Mouse (Mus musculus) CH12F3 (cell line): Measurements from ENCODE around the gene H2afy.

ENCODE experiments used
- in situ Hi-C: fragments of 300-500 bp; cut with MboI; formaldehyde crosslinking; loops from 2 replicates; pipeline ENCODE4 v1.14.3; 2020; ENCODE audit warnings: low sequenced_read_pairs

The H2afy gene

DNA sequence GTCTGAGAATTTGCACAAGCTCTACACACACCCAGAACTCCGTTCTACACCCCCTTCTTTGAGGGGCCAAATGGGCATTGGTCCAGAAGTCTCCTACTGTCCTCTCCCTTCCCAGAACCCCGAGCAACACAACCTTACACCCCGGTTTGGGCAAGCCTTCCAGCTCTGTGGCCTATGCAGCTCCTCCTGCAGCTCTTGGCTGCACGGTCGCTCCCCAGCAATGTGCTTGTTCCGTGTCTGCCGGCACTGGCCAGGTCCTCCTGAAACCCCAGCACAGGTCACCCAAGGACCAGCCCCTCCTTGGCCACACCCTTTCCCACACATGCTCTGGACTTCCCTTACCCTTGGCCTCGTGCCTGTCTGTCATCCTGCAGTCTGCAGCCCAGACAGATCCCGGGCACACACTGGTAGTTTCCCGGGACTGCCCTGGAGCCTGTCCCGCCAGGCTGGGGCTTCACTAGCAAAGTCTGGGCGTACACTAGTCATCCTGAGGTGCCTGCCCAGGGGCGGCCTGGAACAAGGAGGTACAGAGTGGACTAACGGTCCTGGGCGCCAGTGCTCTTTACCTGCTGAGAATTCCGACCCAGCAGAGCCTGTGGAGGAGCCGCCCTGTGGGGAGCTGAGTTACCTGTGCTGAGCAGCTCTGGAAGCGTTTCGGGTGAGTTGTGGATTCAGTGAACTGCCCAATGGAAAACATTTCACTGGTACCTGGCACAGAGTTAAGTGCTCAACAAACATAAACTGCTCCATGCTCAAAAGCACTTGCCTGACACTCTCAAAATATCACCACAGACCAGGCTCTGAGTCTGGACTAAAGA lies 22.5 kb downstream of the H2afy start:
- in situ Hi-C loops: no loop called here

DNA sequence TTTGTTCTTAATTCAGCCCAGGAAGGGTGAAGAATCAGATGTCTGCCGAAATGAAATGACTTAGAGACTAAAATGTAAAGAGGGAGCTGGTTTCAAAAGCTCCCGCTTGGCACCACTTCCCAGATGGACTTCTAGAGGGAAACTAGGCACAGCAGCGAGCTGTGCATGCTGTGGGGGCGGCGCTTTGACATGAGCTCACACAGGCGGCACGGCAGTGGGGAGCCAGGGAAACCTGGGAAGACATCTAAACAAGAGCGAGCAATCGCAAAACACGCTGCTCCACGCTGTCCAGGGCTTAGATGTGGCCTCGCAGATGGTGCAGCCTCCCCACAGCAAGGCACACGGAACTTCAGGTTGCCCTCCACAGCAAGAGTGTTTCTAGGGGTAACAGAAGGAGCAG lies 23.2 kb downstream of the H2afy start:
- in situ Hi-C loops: no loop called here

DNA sequence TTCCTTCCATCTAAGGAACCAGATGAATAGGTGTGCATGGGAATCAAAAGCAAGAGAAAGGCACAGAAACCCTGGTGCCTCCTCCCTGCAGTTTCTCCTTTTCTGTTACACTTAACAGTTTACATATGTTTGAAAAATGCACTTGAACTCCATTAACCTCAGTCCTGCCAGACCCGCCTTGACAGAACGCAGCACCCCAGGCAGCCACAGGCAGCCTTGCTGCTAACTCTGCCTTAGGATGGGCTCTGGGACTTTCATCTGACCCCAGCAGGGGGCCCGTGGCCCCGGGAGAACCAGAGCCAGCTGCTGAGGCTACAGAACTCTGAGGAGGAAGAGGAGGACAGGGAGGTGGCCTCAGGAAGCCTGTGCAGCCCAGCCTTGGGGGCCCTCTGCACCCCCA lies 23.7 kb downstream of the H2afy start:
- in situ Hi-C loops: no loop called here

DNA sequence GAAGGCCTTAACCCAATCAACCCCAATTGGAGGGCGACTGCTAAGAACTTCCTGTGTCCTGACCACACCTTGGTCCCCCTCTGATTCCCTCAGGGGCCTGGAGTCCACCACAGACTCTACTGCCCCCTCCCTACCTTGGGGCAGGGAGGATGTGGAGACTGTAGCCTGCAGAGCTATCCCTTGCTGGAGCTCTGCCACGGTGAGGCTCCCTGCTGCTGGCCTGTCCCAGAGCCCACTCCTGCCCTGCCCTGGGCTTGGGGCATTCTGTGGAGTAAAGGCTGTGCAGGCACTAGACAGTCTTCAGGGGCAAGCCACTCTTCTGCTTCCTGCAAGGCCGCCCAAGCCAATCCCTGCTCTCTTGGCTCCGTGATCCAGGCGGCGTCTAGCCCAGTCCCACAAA lies 24.6 kb downstream of the H2afy start:
- in situ Hi-C loops: no loop called here

DNA sequence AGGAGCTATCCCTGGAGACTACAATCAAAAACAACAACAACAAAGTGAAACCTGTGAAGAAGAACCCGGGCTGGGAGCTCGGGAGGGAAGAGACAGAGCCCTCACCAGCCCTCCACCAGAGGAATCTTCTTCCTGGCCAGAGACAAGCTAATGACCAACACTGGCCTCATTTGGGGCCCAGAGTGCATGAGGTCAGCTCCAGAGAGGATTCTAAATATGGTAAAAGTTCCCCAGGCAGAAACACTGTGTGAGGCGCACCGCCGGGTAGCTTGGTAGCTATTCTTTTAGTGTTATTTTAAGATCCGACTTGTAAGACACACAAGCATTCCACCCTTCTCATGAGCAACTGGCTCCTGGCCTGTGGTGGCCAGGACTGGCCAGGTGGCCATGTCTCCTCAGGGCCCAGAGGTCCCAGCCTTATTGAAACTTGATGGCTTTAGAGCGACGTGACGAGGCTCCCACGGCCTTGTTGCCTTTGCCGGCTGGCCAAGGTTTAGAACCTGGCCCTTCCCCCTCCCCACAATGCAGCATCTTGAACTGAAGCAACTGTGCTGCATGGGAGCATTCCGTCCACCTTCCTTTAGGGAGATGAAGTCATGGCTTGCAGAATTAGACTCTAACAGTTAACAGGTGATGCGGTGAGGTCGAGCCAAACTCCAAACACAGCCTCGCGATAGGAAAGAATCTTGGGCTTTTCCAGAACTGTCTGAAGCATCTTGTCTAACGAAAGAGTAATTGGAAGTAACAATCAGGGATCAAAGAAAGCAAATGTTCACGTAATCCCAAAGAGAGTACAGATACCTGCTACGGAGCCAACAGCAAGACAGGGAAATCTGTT lies 25.2 kb downstream of the H2afy start:
- in situ Hi-C loops: no loop called here

DNA sequence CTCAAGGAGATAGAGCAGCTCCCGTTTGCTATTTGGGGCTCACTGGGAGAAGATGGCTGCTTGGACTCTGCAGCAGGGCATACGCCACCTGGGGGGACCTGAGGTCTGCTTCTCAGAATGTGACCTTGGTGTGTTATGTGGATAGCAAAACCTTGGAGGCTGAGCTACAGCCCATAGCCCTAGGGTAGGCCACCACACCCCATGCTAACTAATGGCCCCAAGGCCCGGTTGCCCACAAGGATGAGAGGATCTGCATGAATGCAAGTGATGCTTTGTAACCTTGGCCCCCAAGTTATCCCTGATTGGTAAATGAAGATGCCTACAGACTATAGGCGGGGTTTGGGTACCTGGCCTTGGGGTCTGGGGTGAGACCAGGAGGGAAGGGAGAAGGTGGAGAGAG lies 26.5 kb downstream of the H2afy start:
- in situ Hi-C loops: no loop called here

DNA sequence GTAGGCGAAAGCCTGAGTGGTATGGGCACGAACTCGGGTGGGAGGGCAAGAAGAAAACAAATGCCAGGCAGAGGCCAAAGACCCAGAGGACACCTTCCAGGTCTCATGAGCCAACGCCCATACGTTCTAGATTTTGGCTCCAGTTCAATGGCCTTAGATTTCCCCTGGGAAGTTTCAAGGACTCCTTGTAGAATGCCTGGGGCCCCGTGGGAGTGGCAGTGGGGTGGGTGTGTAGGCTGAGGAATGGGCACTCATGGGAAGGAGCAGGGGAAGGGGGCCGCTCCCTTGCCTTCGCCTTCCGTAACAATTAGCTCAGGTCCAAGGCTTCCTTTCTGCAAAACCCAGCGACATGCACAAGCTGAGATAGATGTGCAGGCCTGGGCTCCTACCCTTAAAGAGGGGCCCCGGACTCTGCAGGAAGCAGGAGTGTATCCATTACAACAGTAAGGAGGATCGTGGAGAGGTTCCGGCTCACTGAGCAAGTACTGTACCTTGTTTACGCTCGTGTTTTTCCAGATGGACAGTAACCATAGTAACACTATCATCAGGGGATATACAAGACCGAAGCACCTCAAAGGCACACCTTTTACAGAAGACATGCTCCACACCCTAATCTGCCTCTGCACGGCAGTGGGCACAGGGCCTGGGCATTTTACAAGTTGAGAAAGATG lies 27.2 kb downstream of the H2afy start:
- in situ Hi-C loops: no loop called here

DNA sequence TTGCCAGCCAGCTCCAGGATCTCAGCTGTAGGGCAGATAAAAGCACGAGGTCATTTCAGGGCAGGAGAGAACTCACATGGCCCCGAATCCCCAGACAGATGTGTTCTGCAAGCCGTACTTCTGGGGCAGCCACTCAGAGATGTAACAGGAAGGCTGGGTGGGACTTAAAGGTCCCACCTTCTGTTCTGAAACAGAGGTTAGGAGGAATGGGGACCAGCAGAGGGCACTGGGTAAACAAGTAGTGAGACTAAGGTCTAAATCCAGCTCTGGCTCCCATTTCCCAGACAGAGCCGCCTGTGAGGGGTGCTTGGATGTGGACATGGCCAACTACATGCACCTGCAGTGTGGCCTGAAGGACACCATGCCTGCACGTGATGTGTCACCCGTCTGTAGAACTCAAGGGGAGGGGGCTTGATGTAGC lies 31.2 kb downstream of the H2afy start:
- in situ Hi-C loops: no loop called here

DNA sequence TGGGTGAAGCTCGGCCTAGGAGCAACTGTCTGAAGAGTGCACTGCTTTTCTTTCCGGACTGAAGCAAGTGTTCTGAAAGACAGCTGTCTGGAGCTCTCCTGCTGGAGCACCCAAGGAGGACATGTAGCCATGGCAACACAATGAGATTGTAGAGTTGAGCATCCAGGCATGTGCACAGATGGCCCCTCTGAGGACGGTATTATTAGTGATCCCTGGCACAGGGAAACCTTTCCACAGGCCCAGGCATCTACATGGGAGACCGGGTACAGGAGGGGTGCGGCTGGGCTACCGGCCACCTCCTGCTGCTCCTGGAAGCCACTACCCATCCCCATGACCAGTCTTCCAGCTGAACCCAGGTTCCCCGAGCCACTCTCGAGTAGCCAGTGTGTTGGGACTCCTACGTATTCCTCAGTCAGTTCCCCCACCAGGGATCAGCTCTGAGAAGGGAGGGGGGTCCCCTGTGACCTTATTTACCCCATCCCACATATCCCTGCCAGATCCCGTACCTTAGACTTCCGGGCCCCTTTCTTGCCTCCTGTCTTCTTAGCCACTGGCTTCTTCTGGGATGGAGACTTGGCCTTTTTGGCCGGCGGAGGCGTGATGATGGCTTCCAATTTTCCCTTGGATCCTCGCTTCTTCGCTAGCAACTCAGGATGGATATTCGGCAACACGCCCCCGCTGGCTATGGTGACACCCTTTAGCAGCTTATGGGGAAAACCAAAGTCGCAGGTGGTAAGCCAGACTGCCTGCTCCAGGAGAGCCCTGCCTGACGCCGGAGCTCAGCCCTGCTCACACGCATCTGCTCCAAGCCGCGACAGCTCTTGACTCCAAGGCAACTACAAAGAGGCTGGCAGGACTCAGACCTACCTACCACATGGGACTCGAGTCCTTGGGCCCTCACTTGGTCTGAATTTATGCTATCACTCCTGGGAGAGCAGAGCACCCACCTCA lies 32.1 kb downstream of the H2afy start:
- in situ Hi-C loops: no loop called here

DNA sequence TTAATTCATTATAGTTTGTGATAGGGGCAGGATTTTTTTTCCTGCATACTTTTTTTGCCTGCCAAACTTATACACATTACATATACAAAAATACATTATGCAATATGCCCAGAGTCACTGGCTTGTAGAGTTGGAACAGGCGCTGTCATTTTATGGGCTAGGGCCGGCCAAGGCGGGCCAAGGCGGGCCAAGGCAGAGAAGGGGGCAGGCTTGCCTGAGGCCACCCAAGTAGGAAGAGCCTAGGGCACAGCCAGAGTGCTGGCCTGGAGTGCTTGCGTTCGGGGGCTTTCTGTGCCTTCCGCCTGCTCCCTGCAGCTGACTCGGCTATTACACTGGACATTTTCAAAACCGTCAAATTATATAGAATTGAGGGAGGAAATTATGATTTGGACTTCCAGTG lies 34.0 kb downstream of the H2afy start:
- in situ Hi-C loops: no loop called here

DNA sequence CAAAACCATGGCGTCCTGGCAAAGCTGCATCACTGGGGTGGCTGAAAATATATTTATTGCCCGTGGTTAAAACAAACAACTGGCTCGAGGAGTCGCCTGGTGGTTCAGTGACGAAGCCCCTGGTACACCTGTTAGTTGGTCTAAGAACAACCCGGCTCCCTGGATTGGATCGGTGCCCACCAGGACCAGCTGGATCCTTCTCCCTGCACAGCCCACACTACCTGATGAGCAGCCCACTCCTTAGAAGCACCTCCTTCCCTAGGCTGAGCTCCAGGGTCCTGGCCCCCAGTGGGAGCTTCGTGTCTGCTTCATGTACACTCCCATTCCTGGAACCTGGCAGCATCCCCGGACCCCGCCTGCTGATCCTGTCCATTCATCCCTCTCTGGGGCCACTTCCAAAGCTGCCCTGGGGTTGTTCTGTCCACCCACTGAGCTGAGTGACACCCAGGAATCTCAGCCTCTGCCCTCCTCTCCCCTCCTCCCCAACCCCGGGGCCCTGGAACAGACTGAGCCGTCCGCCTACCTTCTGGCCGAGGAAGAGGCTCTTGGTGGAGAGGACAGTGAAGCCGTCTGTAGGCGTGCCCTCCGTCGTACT lies 40.5 kb downstream of the H2afy start:
- in situ Hi-C loops: no loop called here

DNA sequence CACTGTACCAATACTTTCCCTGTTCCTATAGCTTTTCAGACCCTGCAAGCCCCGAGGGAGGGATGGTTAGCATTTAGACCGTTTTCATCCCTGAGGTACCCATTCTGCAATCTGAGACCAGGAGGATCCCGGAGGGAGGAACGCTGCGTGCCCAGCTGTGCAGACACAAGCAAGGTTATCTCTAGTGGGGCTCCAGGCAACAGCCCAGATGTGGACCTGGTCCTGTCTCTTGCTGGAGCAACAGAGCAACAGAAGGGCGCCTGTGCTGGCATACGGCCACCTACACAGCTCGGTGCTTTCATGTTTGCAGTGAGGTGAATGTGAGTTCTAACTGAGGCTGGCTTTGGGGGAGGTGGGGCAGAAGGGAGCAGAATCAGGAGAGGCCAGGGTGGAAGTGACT lies 41.6 kb downstream of the H2afy start:
- in situ Hi-C loops: no loop called here

DNA sequence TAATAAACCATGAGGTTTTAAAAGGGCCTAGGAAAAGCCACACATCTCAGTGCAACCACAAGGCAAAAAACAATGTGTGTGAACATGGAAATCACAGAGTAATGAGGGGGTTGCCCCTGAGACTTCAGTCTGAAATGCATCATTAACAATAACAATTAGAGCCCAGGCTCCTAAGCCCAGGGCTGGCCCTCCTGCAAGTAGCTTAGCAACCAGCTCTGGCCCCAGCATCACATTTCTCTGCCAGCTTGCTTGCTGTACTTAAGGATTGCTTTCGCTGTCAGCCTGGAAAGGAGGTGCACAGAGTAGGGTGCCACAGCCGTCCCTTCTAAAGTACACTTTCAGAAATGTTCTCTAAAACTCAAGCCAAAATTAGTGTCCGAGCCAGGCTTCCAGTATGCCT lies 42.5 kb downstream of the H2afy start:
- in situ Hi-C loops: no loop called here

DNA sequence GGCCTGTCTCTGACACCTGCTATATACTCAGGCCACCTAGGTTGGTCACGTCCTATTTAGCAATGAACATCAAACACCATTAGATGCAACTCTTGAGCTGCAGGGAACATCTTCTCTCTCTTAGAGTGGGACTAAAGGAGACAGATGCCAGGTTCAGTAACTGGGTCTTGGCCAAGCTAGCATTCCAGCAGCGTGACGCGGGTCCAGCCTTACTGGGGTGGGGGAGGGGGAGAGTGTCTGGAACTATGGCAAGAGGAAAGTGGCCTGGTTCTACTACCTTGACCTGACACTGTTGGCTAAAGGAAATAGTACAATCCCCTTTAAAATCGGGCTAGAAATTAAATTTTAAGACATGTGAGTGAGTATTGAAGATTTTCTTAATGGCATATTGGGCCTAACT lies 43.6 kb downstream of the H2afy start:
- in situ Hi-C loops: no loop called here

DNA sequence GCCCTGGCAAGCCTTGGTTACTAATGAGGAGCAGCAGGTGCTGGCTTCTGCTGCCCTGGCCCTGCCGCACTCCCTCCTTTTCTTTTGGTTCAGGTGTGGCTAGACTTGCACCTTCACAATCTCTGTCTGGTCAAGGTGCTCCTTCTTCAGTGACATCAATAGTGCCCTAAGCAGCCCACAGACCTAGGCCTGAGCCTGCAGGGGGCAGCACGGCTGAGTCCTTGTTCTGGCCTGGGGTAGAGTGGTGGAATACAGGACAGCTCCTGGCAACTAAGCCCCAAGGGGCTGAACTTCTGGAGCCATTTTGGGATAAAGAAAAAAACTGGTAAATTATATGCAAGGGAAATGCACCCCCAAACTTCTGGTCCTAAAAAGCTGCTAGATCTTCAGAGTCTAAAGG lies 45.6 kb downstream of the H2afy start:
- in situ Hi-C loops: no loop called here

DNA sequence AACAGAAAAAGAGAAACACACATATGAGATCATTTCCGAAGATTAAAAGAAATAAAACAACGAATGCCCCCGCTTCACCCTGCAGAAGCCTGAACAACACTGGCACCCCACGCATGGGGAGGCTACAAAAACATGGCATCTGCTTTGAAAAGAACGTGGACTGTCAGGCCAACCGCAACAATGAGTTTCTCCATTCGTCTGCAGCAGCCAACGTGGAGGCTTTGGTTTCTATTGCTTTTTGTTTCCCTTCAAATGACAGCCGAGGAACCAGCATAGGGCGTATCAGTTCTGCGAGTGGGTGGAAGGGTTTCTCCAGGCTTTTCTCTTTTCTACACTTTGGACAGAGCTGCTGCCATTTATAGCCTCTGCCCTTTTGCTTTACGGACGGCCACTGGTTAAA lies 47.6 kb downstream of the H2afy start:
- in situ Hi-C loops: no loop called here

DNA sequence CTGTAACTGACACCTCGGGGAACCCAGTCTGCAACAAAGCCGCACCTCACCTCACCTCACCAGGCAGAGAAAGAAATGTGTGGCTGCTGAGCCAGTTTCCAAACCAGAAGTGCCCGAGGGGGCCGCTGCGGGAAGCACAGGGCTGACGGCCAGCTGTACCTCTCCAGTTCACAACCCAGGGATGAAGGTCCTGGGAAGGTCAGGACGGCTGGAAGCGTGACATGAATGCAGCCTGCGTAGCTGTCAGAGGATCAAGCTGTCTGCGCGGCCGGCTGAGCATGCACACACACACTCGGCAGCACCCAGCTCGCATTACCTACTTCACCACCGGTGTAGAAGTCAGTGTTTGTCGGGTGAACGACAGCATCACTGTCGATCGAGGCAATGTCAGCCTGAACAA lies 48.2 kb downstream of the H2afy start:
- in situ Hi-C loops: no loop called here

DNA sequence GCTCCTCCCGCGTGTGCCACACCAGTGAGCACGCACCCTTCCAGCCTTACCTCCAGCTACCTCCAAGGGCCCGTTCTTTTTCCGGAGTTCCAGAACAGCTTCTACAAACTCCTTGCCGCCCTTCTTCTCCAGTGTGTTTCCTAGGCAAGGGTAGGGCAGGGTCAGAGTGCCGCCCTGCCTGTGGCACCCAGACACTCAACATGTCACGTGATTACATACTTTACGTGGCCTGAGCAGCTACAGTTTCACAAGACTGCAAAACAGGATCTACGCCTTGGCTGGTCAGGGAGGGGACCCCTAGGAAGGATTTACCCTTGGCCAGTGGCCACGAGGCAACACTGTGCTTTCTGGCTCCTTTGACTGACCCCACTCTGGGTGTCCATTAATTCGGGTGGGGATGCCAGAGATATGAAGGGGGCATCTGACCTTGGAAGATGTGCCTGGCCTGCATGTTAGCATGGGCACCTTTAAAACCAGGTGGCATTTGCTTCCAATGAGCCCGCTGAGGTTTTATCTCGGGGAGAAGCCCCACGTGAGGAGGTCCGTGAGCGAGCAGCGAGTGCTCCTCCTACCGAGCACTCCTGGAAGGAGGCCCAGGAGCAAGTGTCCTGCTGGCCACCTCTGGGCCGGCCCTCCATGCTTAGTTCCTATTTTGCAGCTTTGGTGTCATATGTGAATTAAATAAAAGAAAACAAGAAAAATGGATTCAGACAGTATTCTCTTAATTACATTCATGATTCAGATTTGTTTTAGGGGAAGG lies 51.8 kb downstream of the H2afy start:
- in situ Hi-C loops: no loop called here

DNA sequence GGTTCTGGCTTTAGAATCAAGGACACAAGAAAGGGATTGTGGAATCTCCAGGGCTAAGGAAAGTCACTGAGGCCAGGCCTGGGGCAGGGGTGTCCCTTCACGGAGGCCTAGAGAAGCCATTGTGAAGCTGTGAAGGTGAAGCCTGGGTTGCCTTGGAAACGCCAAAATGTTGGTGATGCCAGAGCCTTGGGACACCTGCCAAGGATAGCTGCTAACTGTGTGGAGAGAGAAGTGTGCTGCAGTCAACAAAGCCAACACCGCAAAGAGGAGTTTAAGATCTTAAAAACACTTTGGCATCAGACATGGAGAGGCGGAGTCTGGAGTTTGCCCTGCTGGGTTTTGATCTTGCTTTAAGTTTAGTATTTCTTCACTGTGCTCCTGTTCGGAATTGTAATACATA lies 54.5 kb downstream of the H2afy start:
- in situ Hi-C loops: no loop called here

DNA sequence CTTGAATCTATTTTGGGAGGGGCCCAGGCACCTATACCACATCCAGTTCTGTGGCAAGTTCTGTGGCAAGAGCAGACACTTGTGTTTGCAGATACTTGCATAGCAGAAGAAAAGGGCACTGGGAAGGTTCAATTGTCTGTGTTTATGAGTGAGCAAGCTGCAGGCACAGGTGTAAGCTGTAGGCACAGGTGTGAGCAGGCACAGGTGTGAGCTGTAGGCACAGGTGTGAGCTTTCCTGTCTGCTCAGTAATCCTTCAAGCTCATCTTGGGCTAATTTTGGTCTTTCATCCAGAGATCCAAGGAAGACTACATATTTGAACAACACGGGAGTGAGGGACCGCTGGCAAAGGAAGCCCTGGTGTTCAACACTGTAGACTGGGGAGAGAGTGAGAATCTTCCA lies 56.5 kb downstream of the H2afy start:
- in situ Hi-C loops: no loop called here
